ENCODE assay signal across 10 mouse cellular contexts in genomic region chr9:101200627-101201026, GRCm38 (mm10). TPM values are rescaled to one million over a fixed set of nuclear protein-coding genes. Genes with fewer than 3 reads are reported as not detected.
DNase-seq lines count a peak whose midpoint lies in the region; ATAC-seq and TF ChIP-seq lines count a peak whose summit lies in the region.
"Had no signal": no experiment of that assay in that cellular context is flagged by ENCODE, and none has a peak within 500 bp of the region (broad histone marks: within the 10 kb centered on the region; RNA-seq: fewer than 3 reads in every experiment).

No protein-coding gene starts in this region.

- H3K9ac ChIP-seq in hindbrain, postnatal 0 days (replicated peaks; ENCODE audit: low read length): no peak overlapping the region
- no peak overlapping the region for H3K9ac ChIP-seq in hindbrain, embryonic 12.5 days
- no peak overlapping the region for H3K9ac ChIP-seq in forebrain, embryonic 11.5 days (ENCODE audit: low read length)

- no peak for TF ChIP-seq CTCF in hindbrain, postnatal 0 days (IDR thresholded peaks at IDR 0.05; ENCODE audit: low read depth)

- WGBS in hindbrain, postnatal 0 days: 28% methylated on average over 5 of the region's 5 CpGs
- 59% methylated on average over 5 of the region's 5 CpGs for WGBS in hindbrain, embryonic 12.5 days
- WGBS in forebrain, embryonic 11.5 days: 49% methylated on average over 5 of the region's 5 CpGs

- H3K9me3 ChIP-seq in hindbrain, postnatal 0 days (ENCODE audit: low read length): no peaks in the 10 kb centered on the region
- no peaks in the 10 kb centered on the region for H3K9me3 ChIP-seq in hindbrain, embryonic 12.5 days (replicated peaks)
- H3K9me3 ChIP-seq in forebrain, embryonic 11.5 days (ENCODE audit: control insufficient read depth, low read length): no peaks in the 10 kb centered on the region

- H3K27me3 ChIP-seq in hindbrain, postnatal 0 days (ENCODE audit: insufficient read depth, low read length): no peaks in the 10 kb centered on the region
- no peaks in the 10 kb centered on the region for H3K27me3 ChIP-seq in hindbrain, embryonic 12.5 days
- H3K27me3 ChIP-seq in forebrain, embryonic 11.5 days (ENCODE audit: control insufficient read depth, insufficient read depth, low read length): no peaks in the 10 kb centered on the region

- H3K27ac ChIP-seq in hindbrain, postnatal 0 days: no peak overlapping the region; the same call in 1 of the 2 replicates
- no peak overlapping the region for H3K27ac ChIP-seq in hindbrain, embryonic 12.5 days
- no peak overlapping the region for H3K27ac ChIP-seq in forebrain, embryonic 11.5 days (ENCODE audit: low read depth, low read length)

- H3K4me1 ChIP-seq in hindbrain, postnatal 0 days (ENCODE audit: insufficient read depth, low read length): no peaks in the 10 kb centered on the region
- H3K4me1 ChIP-seq in hindbrain, embryonic 12.5 days: no peaks in the 10 kb centered on the region
- H3K4me1 ChIP-seq in forebrain, embryonic 11.5 days (replicated peaks; ENCODE audit: control insufficient read depth, insufficient read depth, low read length): no peaks in the 10 kb centered on the region

- H3K4me3 ChIP-seq in hindbrain, postnatal 0 days (ENCODE audit: low read length): no peak overlapping the region
- no peak overlapping the region for H3K4me3 ChIP-seq in hindbrain, embryonic 12.5 days
- H3K4me3 ChIP-seq in forebrain, embryonic 11.5 days (ENCODE audit: low read depth, low read length): no peak overlapping the region

- no peaks in the 10 kb centered on the region for H3K36me3 ChIP-seq in hindbrain, postnatal 0 days (ENCODE audit: insufficient read depth, low read length)
- no peaks in the 10 kb centered on the region for H3K36me3 ChIP-seq in hindbrain, embryonic 12.5 days
- H3K36me3 ChIP-seq in forebrain, embryonic 11.5 days (ENCODE audit: control insufficient read depth, insufficient read depth, low read length): no peaks in the 10 kb centered on the region

- DNase-seq in hindbrain, postnatal 0 days (ENCODE audit: low spot score): peak; percentile 21
- peak; percentile 36 for DNase-seq in Muller cell, postnatal 12 days (ENCODE audit: inconsistent ontology term)
- peak; percentile 57 to 60 for DNase-seq in heart, adult 18-20 months
- DNase-seq in heart, postnatal 4 days: peak; percentile 40
- no peak for DNase-seq in adrenal gland, adult (ENCODE audit: inconsistent age in 2 of 2, low spot score in 1 of 2)
- DNase-seq in forebrain, embryonic 11.5 days (ENCODE audit: low spot score): no peak
- DNase-seq: cerebellum, postnatal 36 days; gastrocnemius, postnatal 14 days; kidney, adult 8-10 months had no signal

- no peak overlapping the region for H3K4me2 ChIP-seq in hindbrain, postnatal 0 days (ENCODE audit: low read depth, low read length)
- H3K4me2 ChIP-seq in hindbrain, embryonic 12.5 days (replicated peaks): no peak overlapping the region
- no peak overlapping the region for H3K4me2 ChIP-seq in forebrain, embryonic 11.5 days (ENCODE audit: low read depth, low read length, severe bottlenecking)

- no peak for ATAC-seq in hindbrain, postnatal 0 days
- no peak for ATAC-seq in hindbrain, embryonic 12.5 days (ENCODE audit: low FRiP score)
- no peak for ATAC-seq in forebrain, embryonic 11.5 days (replicated peaks; ENCODE audit: low FRiP score)

RNA-seq across cellular contexts. Expression of gene Ppp2r3a, which starts 51.0 kb away (rescaled TPM):
- total RNA-seq in hindbrain, postnatal 0 days (2014; rRNA removed): 28.0 and 28.5 TPM in 2 replicates
- polyA plus RNA-seq in hindbrain, postnatal 0 days (2015; fragmentation: Nextera tagmentation; extraction: Ambion mirVana): 16.3 and 17.1 TPM in 2 replicates
- polyA plus RNA-seq in hindbrain, embryonic 12.5 days (2016; fragmentation: Nextera tagmentation; extraction: Ambion mirVana): 26.1 and 28.6 TPM in 2 replicates
- 100 to 1,000 TPM; 206 to 224 TPM for total RNA-seq in heart, adult 18-20 months (2021)
- total RNA-seq in heart, postnatal 4 days (2021): 100 to 1,000 TPM; 179 to 189 TPM
- polyA plus RNA-seq in forebrain, embryonic 11.5 days (2014; fragmentation: Nextera tagmentation; extraction: Ambion mirVana): 13.2 and 15.5 TPM in 2 replicates

Comparison
In these comparisons a context has a peak if more than half of its experiments do, and no peak if none do; other contexts are left out.
1. DNase-seq: peak in hindbrain, postnatal 0 days (single experiment), Muller cell, postnatal 12 days (single experiment), heart, adult 18-20 months (2 of 2) and heart, postnatal 4 days (single experiment); none in adrenal gland, adult (0 of 2) and forebrain, embryonic 11.5 days (single experiment).